Mouse (Mus musculus) liver, embryonic 14.5 days (tissue): ENCODE results near the gene Cdh23.

Source experiments
- CTCF ChIP-seq: IDR thresholded peaks from 2 replicates; pipeline ENCODE4 v1.5.1; 2016; ENCODE audit warnings: antibody characterized with exemption, low read depth, control low read depth
- EP300 ChIP-seq: IDR thresholded peaks from 2 replicates; pipeline ENCODE4 v1.6.1; 2016; ENCODE audit warnings: antibody characterized with exemption, low read depth

DNA sequence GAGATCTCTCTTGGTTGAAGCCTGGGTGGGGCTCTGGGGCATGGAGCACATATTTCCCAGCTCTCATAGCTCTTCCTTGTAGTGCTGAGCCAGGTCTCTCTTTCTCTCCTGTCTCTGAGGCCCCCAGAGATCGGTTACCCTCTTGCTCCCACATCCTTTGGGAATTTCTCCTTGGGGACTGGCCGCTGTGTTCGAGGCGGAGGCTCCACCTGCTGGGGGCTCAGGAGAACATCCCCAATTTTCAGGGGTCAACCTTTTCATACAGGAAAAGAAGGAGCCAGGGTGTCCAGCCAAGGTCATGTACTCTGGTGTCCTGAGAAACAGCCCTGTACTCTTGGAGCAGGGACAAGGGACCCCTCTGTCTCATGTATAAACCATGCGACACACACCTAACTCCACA lies 284.5 kb downstream of the Cdh23 start:
- TF ChIP-seq CTCF (peak; percentile 52), EP300 (no peak)
